Mouse (Mus musculus) adrenal gland, adult 18-20 months (tissue): Measurements from ENCODE around the gene Pla2g6. TPM values are rescaled to one million over a fixed set of nuclear protein-coding genes. Genes with fewer than 3 reads are reported as not detected.

Experiments
- DNase-seq, 2 experiments: peaks; one replicate each; pipeline ENCODE4 v3.0.0; 2021 to 2022; ENCODE audit warnings: low spot score in 2 of 2
- total RNA-seq, 2 experiments: library from RNA; stranded (reverse); gene quantifications; 1 replicate in 1 of 2; 2 replicates in 1 of 2; pipeline ENCODE4 v1.2.3; 2021

Gene Pla2g6
- total RNA-seq, 2 experiments from 2014 or later: 25.3 to 26.5 TPM

DNA sequence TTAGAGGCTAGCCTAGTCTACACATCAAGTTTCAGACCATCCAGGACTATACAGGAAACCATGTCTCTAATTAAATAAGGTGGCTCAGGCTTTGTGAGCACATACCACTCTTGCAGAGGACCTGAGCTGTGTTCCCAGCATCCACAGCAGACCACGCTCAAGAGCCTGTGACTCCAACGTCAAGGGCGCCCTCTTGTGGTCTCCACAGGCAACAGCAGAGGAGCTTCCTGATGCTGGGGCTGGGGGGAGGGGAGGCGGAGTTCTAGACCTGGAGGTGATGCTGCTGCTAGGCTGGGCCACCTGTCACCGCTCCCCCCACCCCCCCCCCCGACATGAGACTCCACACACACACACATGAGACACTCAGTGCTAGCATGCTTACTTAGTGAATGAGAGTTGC, 48.0 kb downstream of the Pla2g6 start:
- DNase-seq: no peak

- no peak for DNase-seq
Observed at GRCm38 (mm10) chr15:79277728-79278127, 50.5 kb downstream of the Pla2g6 start.

- DNase-seq: no peak
Observed at GRCm38 (mm10) chr15:79273020-79273419, 55.2 kb downstream of the Pla2g6 start.

- peak in 1 of 2 experiments; percentile 54 for DNase-seq
Observed at GRCm38 (mm10) chr15:79271124-79271746, 57.0 kb downstream of the Pla2g6 start.

DNA sequence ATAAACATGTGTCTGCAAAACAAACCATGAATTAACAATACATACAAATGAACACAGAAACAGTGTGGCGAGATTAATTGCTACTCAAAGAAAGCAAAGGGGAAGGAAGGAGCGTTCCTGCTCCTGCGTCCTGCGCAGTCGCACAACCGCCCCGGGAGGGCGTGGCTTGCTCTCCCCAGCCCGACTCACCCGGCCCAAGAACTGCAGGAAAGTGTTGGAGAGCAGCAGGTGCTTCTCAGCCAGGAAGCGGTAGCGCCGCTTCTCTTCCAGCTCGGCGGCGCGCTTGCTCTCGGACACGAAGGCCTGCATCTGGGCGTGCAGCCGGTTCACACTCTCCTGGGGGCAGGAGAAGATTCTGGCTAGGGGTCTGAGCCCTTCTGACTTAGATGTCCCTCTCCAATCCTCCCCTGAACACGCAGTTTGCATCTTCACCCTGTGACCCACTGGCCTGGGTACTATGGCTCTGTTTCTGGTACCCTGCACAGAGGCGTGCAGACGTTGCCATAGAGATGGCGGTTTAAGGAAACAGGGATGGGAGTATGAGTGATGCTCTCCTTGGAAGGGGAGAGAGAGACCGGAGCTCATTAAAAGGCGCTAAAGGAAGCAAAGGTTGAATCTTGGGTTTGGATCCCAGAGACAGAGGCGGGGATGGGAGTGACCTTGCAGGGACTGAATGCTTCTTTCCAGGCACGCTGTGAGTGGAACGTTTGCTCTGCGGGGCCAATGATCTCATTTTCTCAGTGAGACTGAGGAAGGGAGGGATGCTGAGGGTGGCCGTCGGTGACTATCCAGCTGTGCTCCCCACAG, 57.7 kb downstream of the Pla2g6 start:
- peak; percentile 63 to 68 for DNase-seq

DNA sequence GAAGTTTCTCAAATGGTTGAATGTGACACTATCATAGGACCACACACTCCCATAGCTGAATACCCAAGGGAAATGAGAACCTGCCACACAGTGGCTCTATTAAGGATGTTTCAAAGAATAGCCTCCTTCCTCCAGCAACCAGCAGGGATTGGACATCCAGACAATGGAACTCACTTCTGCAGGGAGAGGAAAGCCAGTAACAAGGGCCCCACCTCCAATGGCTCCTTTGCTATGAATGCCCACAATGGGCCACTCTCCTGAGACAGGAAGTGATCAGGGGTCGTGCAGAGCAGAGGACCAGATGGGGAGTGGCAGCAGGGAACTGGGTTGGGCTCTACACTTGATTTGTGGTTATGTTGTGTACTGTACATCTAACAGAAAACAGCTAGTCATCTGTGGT, 59.7 kb downstream of the Pla2g6 start:
- DNase-seq: no peak

DNA sequence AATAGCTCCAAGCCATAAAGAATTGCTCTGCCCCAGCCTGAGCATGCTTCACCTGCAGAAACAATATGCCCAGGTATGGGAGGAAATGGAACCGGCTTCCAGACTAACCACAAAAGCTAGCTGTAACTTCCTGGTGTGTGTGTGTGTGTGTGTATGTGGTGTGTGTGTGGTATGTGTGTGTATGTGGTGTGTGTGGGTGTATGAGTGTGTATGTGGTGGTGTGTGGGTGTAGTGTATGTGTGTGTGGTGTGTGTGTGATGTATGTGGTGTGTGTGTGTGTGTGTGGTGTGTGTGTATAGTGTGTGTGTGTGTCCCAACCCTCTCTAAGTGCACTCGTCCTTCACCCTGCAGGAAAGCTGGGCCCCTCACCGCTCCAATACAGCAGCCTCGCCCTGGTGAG, 62.8 kb downstream of the Pla2g6 start:
- no peak for DNase-seq

GRCm38 (mm10) chr15:79263726-79264125, 64.5 kb downstream of the Pla2g6 start:
- DNase-seq: no peak

DNA sequence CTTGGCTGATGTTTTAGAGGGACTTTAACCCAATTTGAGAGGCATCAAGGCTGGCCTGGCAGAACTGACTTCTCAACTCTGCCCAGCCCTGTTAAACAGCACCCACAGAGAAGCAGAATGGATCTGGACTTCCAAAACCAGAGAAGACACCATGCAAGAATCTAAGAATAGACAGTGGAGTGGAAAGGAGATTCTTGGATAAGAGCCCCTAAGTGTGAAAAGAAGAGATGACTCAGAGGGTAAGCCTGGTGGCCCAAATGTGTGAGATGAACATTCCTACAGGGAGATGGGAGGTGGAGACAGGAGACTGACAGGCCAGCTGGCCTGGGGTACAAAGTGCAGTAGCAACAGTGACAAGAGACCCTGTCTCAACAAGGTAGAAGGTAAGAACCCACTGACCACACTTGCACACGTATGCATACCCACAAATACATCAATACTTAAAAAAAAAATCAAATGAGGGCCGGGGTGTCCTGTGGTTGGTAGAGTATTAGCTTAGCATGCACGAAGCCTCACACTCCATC, 65.3 kb downstream of the Pla2g6 start:
- no peak for DNase-seq

DNA sequence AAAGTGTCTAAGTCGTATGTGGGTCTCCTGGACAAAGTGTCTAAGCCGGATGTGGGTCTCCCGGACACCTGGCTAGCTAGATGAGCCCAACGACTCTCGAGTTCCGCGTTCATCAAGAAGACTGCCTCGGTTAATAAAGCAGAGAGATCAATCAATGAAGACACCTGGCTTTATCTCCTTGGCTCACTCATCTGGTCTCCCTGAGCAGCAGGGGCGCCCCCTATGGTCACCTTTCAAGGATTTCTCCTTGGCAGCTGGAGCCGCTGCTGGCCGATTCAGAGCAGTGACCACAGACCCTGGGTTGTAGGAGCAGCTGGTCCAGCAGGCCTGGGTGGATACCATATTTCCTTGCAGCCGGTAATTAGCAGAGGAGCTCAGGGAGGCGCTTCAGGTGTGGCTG, 65.8 kb downstream of the Pla2g6 start:
- DNase-seq: peak in 1 of 2 experiments; percentile 47

GRCm38 (mm10) chr15:79261757-79262156, 66.4 kb downstream of the Pla2g6 start:
- DNase-seq: no peak

DNA sequence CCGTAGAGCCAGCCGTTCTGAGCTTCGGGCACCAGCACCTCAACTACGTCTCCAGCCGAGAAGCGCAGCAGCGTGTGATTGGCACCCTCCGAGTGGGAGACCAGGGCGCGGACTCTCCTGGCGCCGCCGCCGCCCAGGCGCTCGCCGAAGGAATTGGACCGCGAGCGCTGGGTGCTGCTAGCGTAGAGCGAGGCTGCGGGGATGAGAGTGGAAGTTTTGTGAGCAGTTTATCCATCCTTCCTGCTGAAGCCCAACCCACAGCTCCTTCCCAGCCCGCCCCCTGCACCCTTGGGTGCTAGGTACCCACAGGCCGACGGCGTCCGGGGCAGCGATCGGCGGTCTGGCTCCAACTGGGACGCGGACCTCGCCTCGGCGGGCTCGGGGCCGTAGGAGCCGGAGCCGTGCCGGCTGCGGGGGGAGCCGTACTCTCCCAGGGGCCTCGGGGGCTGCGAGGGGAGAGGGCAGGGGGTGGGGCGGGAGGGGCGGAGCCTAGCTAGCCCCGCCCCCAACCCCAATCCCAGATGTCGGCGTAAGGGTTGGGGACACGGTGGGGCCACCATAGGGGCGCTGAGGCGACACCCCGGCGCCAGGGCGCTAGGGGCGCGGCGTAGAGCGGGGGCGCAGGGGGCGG, 67.0 kb downstream of the Pla2g6 start:
- no peak for DNase-seq

- DNase-seq: no peak
Observed at GRCm38 (mm10) chr15:79258521-79258920, 69.7 kb downstream of the Pla2g6 start.

DNA sequence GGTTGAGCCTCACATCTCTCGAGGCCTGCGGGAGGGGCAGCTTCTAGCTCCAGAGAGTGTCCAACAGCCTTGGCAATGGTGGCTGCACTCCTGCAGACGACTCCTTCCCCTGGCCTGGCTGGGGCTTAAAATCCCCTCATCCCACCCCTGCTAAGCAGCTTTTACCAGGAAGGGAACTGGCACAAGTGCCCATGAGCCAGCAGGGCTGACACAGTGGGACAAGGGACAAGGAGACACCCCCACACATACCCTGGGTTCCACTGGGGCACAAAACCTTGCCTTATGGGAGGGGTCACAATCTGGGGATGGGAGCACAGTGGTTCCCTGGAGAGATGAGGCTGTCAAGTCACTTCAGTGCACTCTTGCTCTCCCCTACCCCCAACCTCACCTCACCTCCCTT, 73.5 kb downstream of the Pla2g6 start, which contains the start of gene Slc16a8:
Slc16a8 (minus strand) TSS at position 101 of the 400 bp plus-strand sequence.
- DNase-seq: no peak

DNA sequence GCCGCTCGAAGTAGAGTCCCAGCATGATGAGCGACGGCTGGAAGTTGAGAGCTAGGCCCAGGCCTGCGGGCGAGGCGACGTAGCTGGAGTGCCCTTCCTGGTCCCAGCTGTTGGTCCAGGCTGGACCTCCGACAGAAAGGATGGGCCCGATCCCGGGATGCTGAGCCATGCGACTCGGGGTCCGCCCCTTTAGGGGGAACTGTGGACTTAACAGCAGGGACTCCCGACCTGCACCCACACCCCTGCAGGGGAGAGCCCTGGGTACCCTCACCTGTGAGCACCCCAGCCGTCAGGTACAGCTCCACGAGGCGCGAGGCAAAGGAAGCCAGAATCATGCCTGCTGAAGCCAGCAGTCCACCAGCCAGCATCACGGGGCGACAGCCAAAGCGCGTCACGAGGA, 75.6 kb downstream of the Pla2g6 start:
- no peak for DNase-seq

DNA sequence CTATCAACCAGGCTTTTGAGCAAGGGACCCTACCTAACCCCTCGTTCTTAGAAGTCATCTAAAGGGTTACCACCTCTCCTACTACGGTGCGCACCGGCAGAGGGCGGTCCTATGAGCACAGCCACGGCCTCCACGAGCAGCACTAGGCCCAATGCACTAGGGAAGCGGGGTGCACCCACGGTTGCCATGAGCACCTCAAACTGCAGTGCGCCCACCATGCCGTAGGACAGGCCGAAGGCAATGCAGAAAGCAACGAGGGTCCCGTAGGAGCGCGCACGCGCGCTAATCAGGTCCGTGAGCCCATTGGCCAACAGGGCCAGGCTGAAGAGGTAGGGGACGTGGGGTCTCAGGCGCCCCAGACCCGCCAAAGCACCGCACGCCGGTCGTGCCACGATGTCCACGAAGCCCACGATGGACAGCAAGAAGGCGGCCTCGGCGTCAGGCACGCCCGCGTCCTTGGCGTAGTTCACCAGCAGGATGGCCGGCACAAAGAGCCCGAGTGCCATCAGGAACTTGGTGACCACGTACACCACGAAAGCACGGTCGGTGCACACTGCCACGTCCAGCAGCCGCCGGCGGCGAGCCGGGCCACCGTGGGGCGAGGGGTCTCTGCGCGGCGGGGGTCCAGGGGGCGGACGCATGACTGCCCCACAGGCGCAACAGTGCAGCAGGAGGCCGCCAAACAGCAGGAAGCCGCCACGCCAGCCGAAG, 76.3 kb downstream of the Pla2g6 start:
- DNase-seq: no peak

GRCm38 (mm10) chr15:79251168-79251567, 77.0 kb downstream of the Pla2g6 start:
- DNase-seq: no peak

GRCm38 (mm10) chr15:79250236-79250635, 78.0 kb downstream of the Pla2g6 start:
- DNase-seq: no peak

DNA sequence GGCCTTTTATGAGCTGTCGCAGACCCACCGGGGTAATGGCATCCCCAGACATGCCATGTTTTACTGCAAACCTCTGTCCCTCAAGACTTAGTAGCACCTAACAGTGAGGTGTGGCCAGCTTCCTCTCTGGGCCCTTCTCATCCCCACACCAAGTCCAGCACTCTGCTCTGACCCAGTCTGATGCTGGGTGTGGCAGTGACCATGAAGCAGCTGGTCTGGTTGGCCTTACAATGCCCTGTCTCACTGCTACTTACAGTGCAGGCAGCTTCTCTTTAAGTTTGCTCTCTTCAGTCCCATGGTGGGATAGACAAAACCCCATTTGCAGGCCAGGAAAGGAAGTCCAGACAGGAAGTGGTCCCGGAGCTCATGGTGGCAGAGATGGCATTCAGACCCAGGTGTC, 82.9 kb downstream of the Pla2g6 start:
- DNase-seq: no peak

DNA sequence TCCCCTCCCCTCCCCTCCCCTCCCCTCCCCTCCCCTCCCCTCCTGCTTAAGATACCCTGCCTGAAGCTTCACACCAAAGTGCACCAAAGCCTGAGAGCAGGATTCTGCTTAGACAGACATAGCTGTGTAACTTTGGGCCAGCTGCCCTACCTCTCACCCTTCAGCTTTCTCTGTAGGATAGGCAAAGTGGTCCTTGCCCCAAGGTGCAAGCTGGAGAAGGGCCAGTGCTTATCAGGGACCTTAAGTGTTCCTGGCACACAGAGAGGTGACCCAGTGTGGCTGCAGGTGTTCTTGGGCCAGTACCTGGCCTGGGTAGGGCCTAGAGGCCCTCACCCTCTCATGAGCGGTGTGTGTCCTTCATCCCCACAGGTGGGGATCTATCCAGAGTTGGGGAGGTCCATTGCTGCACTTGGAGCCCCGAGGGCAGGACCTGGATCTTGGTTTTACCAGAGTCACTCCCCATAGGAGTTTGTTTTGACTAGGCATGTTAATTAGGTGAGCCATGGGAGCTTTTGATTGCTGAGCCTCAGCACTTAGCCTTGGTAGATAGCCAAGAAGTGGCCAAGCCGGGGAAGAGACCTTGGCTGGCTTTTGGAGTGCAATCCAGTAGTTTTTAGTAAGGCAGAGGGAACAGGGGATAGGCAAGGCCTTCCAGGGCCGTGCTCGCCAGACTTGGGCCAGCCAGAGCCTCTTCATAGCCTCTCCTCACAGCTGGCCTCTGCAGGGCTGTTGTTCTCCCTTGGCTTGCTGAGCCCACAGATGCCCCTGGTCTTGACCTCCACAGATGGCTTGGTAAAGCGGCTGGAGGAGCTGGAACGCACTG, 83.9 kb downstream of the Pla2g6 start:
- peak in 1 of 2 experiments; percentile 42 for DNase-seq
